Mouse (Mus musculus): ENCODE results near the gene Capn2.

- no peak for TF ChIP-seq CTCF (conservative IDR thresholded peaks at IDR 0.05; ENCODE audit: insufficient read depth, insufficient read length, low read depth, low read length)
- TF ChIP-seq POLR2A (IDR thresholded peaks at IDR 0.05; ENCODE audit: low read depth, low read length), result no peak
These were observed 24.7 kb upstream of the Capn2 start for GRCm38 (mm10) chr1:182542110-182542509.
